In the genomic region with DNA sequence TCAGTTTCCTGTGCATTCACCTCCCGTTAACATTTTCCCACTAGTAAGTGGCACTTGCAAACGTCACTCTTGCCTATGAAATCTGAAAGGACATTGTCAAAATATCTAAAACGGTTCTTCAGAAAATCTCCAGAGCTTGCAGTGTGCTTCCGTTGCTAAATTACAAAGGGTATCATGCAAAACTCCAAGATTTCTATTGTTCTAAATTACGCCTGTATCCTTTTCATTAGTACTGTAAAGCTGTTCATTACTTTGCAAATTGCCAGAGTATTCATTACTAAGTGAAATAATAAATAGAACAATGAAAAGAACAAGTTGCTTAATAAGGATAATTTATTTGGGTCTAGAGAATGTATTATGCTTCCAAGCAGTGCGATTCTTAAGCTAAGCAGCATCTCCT, we compare ENCODE assay signal across 19 mouse cellular contexts.
"Had no signal": no experiment of that assay in that cellular context is flagged by ENCODE, and none has a peak within 500 bp of the region (broad histone marks: within the 10 kb centered on the region; RNA-seq: fewer than 3 reads in every experiment).

No protein-coding gene starts in this region.

- H3K27me3 ChIP-seq: liver, embryonic 15.5 days; lung, embryonic 15.5 days; megakaryocyte, embryonic 14.5 days; midbrain, embryonic 13.5 days; midbrain, embryonic 15.5 days; neural tube, embryonic 12.5 days had no signal

- H3K4me3 ChIP-seq: liver, embryonic 15.5 days; lung, embryonic 15.5 days; megakaryocyte, embryonic 14.5 days; midbrain, embryonic 13.5 days; midbrain, embryonic 15.5 days; neural tube, embryonic 12.5 days had no signal

- H3K36me3 ChIP-seq: liver, embryonic 15.5 days; lung, embryonic 15.5 days; midbrain, embryonic 13.5 days; midbrain, embryonic 15.5 days; neural tube, embryonic 12.5 days had no signal

- DNase-seq: liver, postnatal 0 days; lung, adult 2 months; lung, postnatal 14 days; lung, postnatal 36 days; right cerebral cortex, postnatal 25 days; right cerebral cortex, postnatal 4 days; spleen, adult 18-20 months; thymus, adult 18-20 months; thymus, postnatal 14 days; thymus, postnatal 4 days had no signal

- H3K27ac ChIP-seq: liver, embryonic 15.5 days; lung, embryonic 15.5 days; macrophage; midbrain, embryonic 13.5 days; midbrain, embryonic 15.5 days; neural tube, embryonic 12.5 days had no signal

- ATAC-seq: liver, postnatal 0 days; lung, postnatal 0 days; midbrain, embryonic 13.5 days; midbrain, embryonic 15.5 days had no signal

- H3K9me3 ChIP-seq: liver, embryonic 15.5 days; lung, embryonic 15.5 days; megakaryocyte, embryonic 14.5 days; midbrain, embryonic 13.5 days; midbrain, embryonic 15.5 days; neural tube, embryonic 12.5 days had no signal

- H3K4me1 ChIP-seq: liver, embryonic 15.5 days; lung, embryonic 15.5 days; megakaryocyte, embryonic 14.5 days; neural tube, embryonic 12.5 days had no signal

- H3K9ac ChIP-seq: liver, embryonic 15.5 days; liver, postnatal 0 days; lung, embryonic 15.5 days; midbrain, embryonic 13.5 days; midbrain, embryonic 15.5 days; neural tube, embryonic 12.5 days had no signal

- H3K4me2 ChIP-seq: liver, embryonic 15.5 days; lung, embryonic 15.5 days; midbrain, embryonic 11.5 days; midbrain, embryonic 13.5 days; midbrain, embryonic 15.5 days; neural tube, embryonic 12.5 days had no signal
